Mouse (Mus musculus): ENCODE results near the gene Atp13a3. TPM values are rescaled to one million over a fixed set of nuclear protein-coding genes. Genes with fewer than 3 reads are reported as not detected.

Atp13a3 gene
- total RNA-seq, 2 experiments from 2014 or later = 59.8 to 65.4 TPM

- no peak for DNase-seq (ENCODE audit: low spot score in 2 of 2)
Measured at GRCm38 (mm10) chr16:30282844-30283495, 122.8 kb downstream of the Atp13a3 start, which contains the start of gene Lrrc15. Gene Lrrc15 (minus strand): TSS chr16:30283256.

GRCm38 (mm10) chr16:30280676-30281297 lies 125.0 kb downstream of the Atp13a3 start:
- DNase-seq (ENCODE audit: low spot score in 2 of 2) = no peak

GRCm38 (mm10) chr16:30278406-30278805 lies 127.4 kb downstream of the Atp13a3 start:
- DNase-seq (ENCODE audit: low spot score in 2 of 2) = no peak

- DNase-seq (ENCODE audit: low spot score in 2 of 2) = no peak
Measured at GRCm38 (mm10) chr16:30275558-30276340, 130.0 kb downstream of the Atp13a3 start.

- DNase-seq (ENCODE audit: low spot score in 2 of 2) = no peak
Measured at GRCm38 (mm10) chr16:30273065-30273464, 132.7 kb downstream of the Atp13a3 start.

GRCm38 (mm10) chr16:30271941-30272595 lies 133.7 kb downstream of the Atp13a3 start:
- DNase-seq (ENCODE audit: low spot score in 2 of 2) = no peak

- no peak for DNase-seq (ENCODE audit: low spot score in 2 of 2)
Measured at GRCm38 (mm10) chr16:30271223-30271761, 134.5 kb downstream of the Atp13a3 start.

GRCm38 (mm10) chr16:30267359-30267758 lies 138.4 kb downstream of the Atp13a3 start, which contains the start of gene Cpn2:
Gene Cpn2 (minus strand): TSS chr16:30267499.
- no peak for DNase-seq (ENCODE audit: low spot score in 2 of 2)

- no peak for DNase-seq (ENCODE audit: low spot score in 2 of 2)
Measured at GRCm38 (mm10) chr16:30266561-30266960, 139.2 kb downstream of the Atp13a3 start.

GRCm38 (mm10) chr16:30265611-30266010 lies 140.2 kb downstream of the Atp13a3 start:
- DNase-seq (ENCODE audit: low spot score in 2 of 2) = no peak

GRCm38 (mm10) chr16:30263156-30263555 lies 142.6 kb downstream of the Atp13a3 start:
- DNase-seq (ENCODE audit: low spot score in 2 of 2) = no peak

- peak in 1 of 2 experiments; percentile 41 for DNase-seq (ENCODE audit: low spot score in 2 of 2)
Measured at GRCm38 (mm10) chr16:30262664-30263063, 143.1 kb downstream of the Atp13a3 start.

Other genes starting within 250 kb of the Atp13a3 start
- gene Cpn2, start 138.5 kb downstream of the Atp13a3 start, total RNA-seq (2021) = 10 to 100 TPM in 1 of 2 experiments, 1 to 10 TPM in 1; 1.3 to 10.9 TPM
- gene Lrrc15, start 122.7 kb downstream of the Atp13a3 start, total RNA-seq (2021) = under 1 TPM; 0.34 to 0.54 TPM
- 1 to 10 TPM in 1 of 2 experiments, under 1 TPM in 1; 0.34 to 1.3 TPM for gene Gp5, start 95.2 kb downstream of the Atp13a3 start, total RNA-seq (2021)
- 10 to 100 TPM; 11.0 to 11.7 TPM for gene Tmem44, start 144.9 kb upstream of the Atp13a3 start, total RNA-seq (2021)
- gene Lsg1, start 181.6 kb upstream of the Atp13a3 start, total RNA-seq (2021) = 10 to 100 TPM; 51.5 to 52.0 TPM
- gene Fam43a, start 193.7 kb upstream of the Atp13a3 start, total RNA-seq (2021) = 10 to 100 TPM; 45.6 to 51.8 TPM

Data from adrenal gland, postnatal 4 days (tissue).